Mouse (Mus musculus): ENCODE results near the gene Ikzf4. TPM values are rescaled to one million over a fixed set of nuclear protein-coding genes. Genes with fewer than 3 reads are reported as not detected.
A peak's percentile ranks its signal among the peaks of the same experiment; 100 is the strongest.

Ikzf4 gene
- polyA plus RNA-seq, 1 experiment = 1.2 TPM

- Histone ChIP-seq H3K27me3 (ENCODE audit: control insufficient read depth, insufficient read depth, low read length) (no peaks in the 10 kb centered on the region; the same call in 1 of the 2 replicates), H3K4me3 (ENCODE audit: control insufficient read depth, low read depth, low read length) (peak within 1 kb of the TSS; percentile 87), H3K36me3 (ENCODE audit: control insufficient read depth, insufficient read depth, low read length) (no peaks in the 10 kb centered on the region), H3K27ac (ENCODE audit: control insufficient read depth, insufficient read depth, low read depth, low read length) (no peak within 1 kb of the TSS), H3K4me1 (ENCODE audit: control insufficient read depth, insufficient read depth, low read length) (peaks cover 12% of the 10 kb centered on the region)
- TF ChIP-seq POLR2A (IDR thresholded peaks at IDR 0.05; ENCODE audit: control insufficient read depth, low read depth, low read length) = no peak
- no peak for TF ChIP-seq CTCF (IDR thresholded peaks at IDR 0.05; ENCODE audit: control insufficient read depth, insufficient read depth, insufficient replicate concordance, low read depth, low read length)
These were observed 56.2 kb downstream of the Ikzf4 start, which contains the start of gene Erbb3 for GRCm38 (mm10) chr10:128589464-128590192. Erbb3 (minus strand) TSS chr10:128589652.

DNA sequence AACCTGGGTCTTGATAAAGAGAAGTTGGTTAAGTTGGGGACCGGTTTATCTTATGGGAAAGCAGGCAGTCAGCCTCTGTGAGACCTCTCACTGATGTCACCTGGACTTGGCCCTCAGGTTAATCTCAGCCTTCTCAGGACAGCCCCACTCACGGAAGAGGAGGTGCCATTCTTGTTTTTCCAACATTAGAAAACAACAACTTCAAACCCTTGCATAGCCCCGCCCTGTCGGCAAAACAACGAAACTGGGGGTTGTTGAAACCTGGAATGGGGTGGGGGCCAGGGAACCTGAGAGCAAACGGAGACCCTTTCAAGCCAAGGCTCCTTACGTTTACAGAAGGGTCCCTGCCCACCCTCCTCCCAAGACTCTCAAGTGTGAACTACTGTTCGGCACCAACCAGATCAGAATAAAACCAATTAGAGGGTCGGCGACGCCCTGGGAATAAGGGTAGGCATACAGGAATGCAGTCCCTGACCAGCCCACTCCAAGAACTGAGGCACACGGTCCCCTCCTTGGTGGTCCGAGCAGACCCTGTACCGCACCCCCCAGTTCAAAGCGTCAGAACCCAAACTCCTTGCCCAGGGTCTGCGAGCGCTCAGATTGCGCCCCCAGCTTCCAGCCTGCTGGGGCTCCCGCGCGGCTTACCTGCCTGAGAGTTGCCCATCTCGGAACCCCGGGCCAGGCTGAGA lies 56.9 kb downstream of the Ikzf4 start:
- Histone ChIP-seq H3K4me1 (ENCODE audit: control insufficient read depth, insufficient read depth, low read length) (peaks cover 18% of the 10 kb centered on the region), H3K4me3 (ENCODE audit: control insufficient read depth, low read depth, low read length) (no peak overlapping the region; the same call in 1 of the 2 replicates), H3K36me3 (ENCODE audit: control insufficient read depth, insufficient read depth, low read length) (no peaks in the 10 kb centered on the region), H3K27ac (ENCODE audit: control insufficient read depth, insufficient read depth, low read depth, low read length) (no peak overlapping the region), H3K27me3 (ENCODE audit: control insufficient read depth, insufficient read depth, low read length) (no peaks in the 10 kb centered on the region; the same call in 1 of the 2 replicates)
- no peak for TF ChIP-seq POLR2A (IDR thresholded peaks at IDR 0.05; ENCODE audit: control insufficient read depth, low read depth, low read length)
- no peak for TF ChIP-seq CTCF (IDR thresholded peaks at IDR 0.05; ENCODE audit: control insufficient read depth, insufficient read depth, insufficient replicate concordance, low read depth, low read length)

- no peak for TF ChIP-seq POLR2A (IDR thresholded peaks at IDR 0.05; ENCODE audit: control insufficient read depth, low read depth, low read length)
- no peak for TF ChIP-seq CTCF (IDR thresholded peaks at IDR 0.05; ENCODE audit: control insufficient read depth, insufficient read depth, insufficient replicate concordance, low read depth, low read length)
- H3K4me3 ChIP-seq (ENCODE audit: control insufficient read depth, low read depth, low read length) = no peak overlapping the region
- no peaks in the 10 kb centered on the region; the same call in 1 of the 2 replicates for H3K27me3 ChIP-seq (ENCODE audit: control insufficient read depth, insufficient read depth, low read length)
These were observed 57.7 kb downstream of the Ikzf4 start for GRCm38 (mm10) chr10:128588136-128588535.

DNA sequence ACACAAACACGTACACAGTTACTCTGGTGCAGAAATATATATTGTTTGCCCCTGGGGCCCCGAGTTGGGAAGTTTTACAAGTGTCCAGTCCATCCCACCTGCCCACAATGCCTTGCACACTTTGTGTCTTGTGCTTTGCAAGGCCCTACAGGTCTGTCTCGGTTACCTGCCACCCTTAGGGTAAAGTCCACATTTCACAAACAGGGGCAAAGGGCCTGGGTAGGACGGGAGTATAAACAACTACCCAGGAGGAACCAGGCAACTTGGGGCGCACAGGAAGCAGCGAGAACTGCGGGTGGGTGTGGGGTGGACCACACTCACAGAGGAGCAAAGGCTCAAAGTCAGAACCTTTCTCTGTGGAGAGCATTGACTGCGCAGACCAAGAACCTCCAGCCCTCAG lies 58.1 kb downstream of the Ikzf4 start:
- H3K4me3 ChIP-seq (ENCODE audit: control insufficient read depth, low read depth, low read length) = no peak overlapping the region
- no peaks in the 10 kb centered on the region; the same call in 1 of the 2 replicates for H3K27me3 ChIP-seq (ENCODE audit: control insufficient read depth, insufficient read depth, low read length)
- H3K36me3 ChIP-seq (ENCODE audit: control insufficient read depth, insufficient read depth, low read length) = no peaks in the 10 kb centered on the region
- peaks cover 26% of the 10 kb centered on the region for H3K4me1 ChIP-seq (ENCODE audit: control insufficient read depth, insufficient read depth, low read length)
- no peak overlapping the region for H3K27ac ChIP-seq (ENCODE audit: control insufficient read depth, insufficient read depth, low read depth, low read length)
- TF ChIP-seq POLR2A (IDR thresholded peaks at IDR 0.05; ENCODE audit: control insufficient read depth, low read depth, low read length) (no peak), CTCF (IDR thresholded peaks at IDR 0.05; ENCODE audit: control insufficient read depth, insufficient read depth, insufficient replicate concordance, low read depth, low read length) (no peak)

More at GRCm38 (mm10) chr10:128588136-128588535, 57.7 kb downstream of the Ikzf4 start:
- no peak overlapping the region for H3K27ac ChIP-seq (ENCODE audit: control insufficient read depth, insufficient read depth, low read depth, low read length)
- H3K4me1 ChIP-seq (ENCODE audit: control insufficient read depth, insufficient read depth, low read length) = peaks cover 24% of the 10 kb centered on the region
- H3K36me3 ChIP-seq (ENCODE audit: control insufficient read depth, insufficient read depth, low read length) = no peaks in the 10 kb centered on the region

DNA sequence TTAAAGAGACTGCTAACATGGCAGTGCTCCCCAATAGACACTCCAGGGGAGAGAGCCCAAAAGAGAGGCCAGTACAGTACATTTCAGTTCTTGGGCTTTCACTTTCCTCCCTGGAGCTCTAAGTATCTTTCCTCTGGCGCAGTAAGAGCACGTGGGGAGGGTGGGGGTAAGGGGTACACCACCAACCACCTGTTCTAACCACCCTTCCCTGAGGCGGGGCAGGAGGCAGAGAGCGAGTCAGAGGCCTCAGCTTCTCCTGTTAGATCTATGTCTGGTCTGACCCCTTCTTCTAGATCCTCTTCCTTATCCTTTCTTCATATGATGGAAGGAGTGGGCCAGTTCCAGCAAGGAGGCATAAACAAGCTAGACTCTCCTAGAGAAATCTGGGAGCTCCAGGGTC lies 58.7 kb downstream of the Ikzf4 start:
- no peaks in the 10 kb centered on the region; the same call in 1 of the 2 replicates for H3K27me3 ChIP-seq (ENCODE audit: control insufficient read depth, insufficient read depth, low read length)
- H3K4me1 ChIP-seq (ENCODE audit: control insufficient read depth, insufficient read depth, low read length) = peaks cover 26% of the 10 kb centered on the region
- H3K36me3 ChIP-seq (ENCODE audit: control insufficient read depth, insufficient read depth, low read length) = no peaks in the 10 kb centered on the region
- TF ChIP-seq CTCF (IDR thresholded peaks at IDR 0.05; ENCODE audit: control insufficient read depth, insufficient read depth, insufficient replicate concordance, low read depth, low read length) (no peak), POLR2A (IDR thresholded peaks at IDR 0.05; ENCODE audit: control insufficient read depth, low read depth, low read length) (no peak)
- no peak overlapping the region for H3K4me3 ChIP-seq (ENCODE audit: control insufficient read depth, low read depth, low read length)
- H3K27ac ChIP-seq (ENCODE audit: control insufficient read depth, insufficient read depth, low read depth, low read length) = no peak overlapping the region

DNA sequence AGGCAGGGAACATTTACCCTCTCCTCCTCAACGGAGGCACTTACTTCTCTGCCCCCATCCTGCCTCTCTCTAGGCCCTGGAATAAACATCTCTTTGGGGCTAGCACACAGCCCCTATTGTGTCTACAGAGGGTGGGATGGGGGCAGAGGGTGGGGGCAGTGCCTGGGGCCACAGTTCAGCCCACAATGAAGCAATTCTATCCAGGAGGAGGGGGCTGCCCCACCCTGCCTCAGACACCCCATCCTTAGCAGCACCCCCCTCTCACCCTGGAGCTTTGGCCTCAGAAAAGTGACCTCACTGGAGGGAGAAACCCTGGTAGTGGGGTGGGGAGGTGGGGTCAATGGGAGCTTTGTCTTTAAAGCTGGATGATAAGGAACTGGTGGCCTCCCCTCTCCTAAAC lies 59.2 kb downstream of the Ikzf4 start:
- Histone ChIP-seq H3K27ac (ENCODE audit: control insufficient read depth, insufficient read depth, low read depth, low read length) (no peak overlapping the region), H3K4me3 (ENCODE audit: control insufficient read depth, low read depth, low read length) (no peak overlapping the region), H3K27me3 (ENCODE audit: control insufficient read depth, insufficient read depth, low read length) (no peaks in the 10 kb centered on the region; the same call in 1 of the 2 replicates), H3K4me1 (ENCODE audit: control insufficient read depth, insufficient read depth, low read length) (peaks cover 26% of the 10 kb centered on the region), H3K36me3 (ENCODE audit: control insufficient read depth, insufficient read depth, low read length) (no peaks in the 10 kb centered on the region)
- TF ChIP-seq POLR2A (IDR thresholded peaks at IDR 0.05; ENCODE audit: control insufficient read depth, low read depth, low read length) = no peak
- TF ChIP-seq CTCF (IDR thresholded peaks at IDR 0.05; ENCODE audit: control insufficient read depth, insufficient read depth, insufficient replicate concordance, low read depth, low read length) = no peak

DNA sequence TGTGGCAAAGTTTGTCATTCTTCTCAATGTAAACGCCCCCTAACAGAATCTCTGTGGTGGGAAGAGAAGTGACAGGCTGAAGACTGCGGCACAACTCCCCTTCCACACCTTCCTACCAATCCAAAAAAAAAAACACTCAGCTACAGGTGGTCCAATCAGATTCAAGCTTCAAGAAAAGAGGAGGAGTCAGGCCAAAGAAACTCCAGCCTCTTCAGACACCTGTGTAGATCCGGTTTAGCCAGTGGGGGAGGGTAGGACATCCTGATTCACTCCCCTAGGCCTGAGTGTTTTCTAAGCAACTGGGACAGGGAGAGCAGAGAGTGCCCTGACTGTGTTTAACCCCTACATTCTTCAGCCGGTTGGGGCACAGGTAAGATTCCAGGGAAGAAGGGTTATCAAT lies 61.4 kb downstream of the Ikzf4 start:
- Histone ChIP-seq H3K4me1 (ENCODE audit: control insufficient read depth, insufficient read depth, low read length) (peaks cover 18% of the 10 kb centered on the region), H3K4me3 (ENCODE audit: control insufficient read depth, low read depth, low read length) (no peak overlapping the region), H3K36me3 (ENCODE audit: control insufficient read depth, insufficient read depth, low read length) (no peaks in the 10 kb centered on the region), H3K27me3 (ENCODE audit: control insufficient read depth, insufficient read depth, low read length) (no peaks in the 10 kb centered on the region; the same call in 1 of the 2 replicates), H3K27ac (ENCODE audit: control insufficient read depth, insufficient read depth, low read depth, low read length) (no peak overlapping the region)
- TF ChIP-seq CTCF (IDR thresholded peaks at IDR 0.05; ENCODE audit: control insufficient read depth, insufficient read depth, insufficient replicate concordance, low read depth, low read length) = no peak
- no peak for TF ChIP-seq POLR2A (IDR thresholded peaks at IDR 0.05; ENCODE audit: control insufficient read depth, low read depth, low read length)

All from testis, adult 2 months (tissue).